Mouse (Mus musculus): ENCODE data around the gene Gkn1.

Gene Gkn1

DNA sequence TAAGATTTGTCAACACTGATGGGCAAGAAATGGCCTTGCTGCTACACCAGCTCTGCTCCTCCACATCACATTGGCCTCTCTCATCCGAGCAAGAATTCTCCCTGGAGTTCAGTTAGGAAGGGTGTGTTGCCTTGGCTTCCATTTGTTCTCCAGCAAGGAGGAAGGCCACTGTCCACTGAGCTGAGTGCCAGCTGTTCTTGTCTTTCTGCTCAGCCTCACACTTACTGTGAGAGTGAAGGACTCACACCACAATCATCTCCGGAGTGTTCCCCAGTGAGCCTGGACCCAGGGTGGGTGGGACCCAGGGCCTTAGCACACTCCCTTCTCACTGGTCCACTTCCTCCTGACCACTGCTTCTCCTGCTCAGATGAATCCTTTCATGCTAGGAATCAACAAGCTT is 23.8 kb downstream of the Gkn1 start:
- ATAC-seq (ENCODE audit: low TSS enrichment): no peak

DNA sequence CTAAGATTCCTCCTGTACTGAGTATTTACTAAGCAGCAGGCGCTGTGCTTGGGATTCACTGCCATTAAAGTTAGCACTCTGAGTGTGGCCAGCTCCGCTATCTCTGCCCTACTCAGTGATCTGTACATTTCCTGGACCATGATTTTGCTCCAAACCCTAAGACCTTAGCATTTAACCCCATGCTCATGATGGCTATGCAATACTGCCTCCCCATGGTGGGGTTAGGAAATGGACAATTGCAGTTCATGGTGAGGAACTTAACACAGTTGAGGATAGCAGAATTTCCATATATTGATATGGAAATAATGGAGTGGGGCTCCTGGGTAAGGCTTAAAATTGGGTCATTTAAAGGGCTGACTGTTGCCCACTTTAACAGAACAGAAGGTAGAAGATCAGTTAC is 27.4 kb downstream of the Gkn1 start:
- ATAC-seq (ENCODE audit: low TSS enrichment): peak; percentile 35; the same call in 1 of the 2 replicates

DNA sequence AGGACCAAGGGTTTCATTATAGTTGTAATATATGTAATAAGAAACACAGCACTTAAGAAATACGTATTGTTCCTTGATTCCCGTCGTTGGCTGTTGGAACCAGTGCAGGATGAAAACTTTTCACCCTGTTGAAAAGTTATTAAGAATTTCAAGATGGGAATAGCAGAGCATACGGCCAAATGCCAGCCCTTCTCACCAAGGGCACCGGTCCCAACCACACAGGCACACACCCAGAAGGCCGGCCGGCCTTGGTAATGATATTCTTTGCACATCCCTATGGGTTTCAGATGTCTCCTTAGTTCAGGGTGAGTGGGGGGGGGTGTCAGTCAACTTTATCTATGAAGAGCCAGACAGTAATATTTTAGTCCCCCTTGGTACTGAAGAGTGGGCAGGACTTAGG is 32.1 kb downstream of the Gkn1 start:
- no peak for ATAC-seq (ENCODE audit: low TSS enrichment)

DNA sequence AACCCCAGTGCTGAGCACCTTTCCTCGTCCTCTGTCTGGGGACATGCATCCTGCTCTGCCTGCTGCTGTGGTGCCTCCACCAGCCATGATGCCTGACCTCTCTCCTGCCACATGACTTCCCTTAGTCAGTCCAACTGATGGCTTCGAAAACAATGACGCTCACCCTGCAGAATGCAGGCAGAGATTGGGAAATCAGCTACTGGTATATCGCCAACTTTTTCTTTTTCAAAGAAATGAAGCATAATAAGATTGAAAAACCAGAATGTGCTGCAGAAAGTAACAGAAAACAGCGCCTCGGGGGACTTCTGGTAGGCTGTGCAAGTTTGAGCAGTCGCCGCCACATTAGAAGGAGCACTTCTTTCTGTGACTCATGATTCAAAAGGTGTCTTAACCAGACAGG is 33.8 kb downstream of the Gkn1 start:
- no peak for ATAC-seq (ENCODE audit: low TSS enrichment)

DNA sequence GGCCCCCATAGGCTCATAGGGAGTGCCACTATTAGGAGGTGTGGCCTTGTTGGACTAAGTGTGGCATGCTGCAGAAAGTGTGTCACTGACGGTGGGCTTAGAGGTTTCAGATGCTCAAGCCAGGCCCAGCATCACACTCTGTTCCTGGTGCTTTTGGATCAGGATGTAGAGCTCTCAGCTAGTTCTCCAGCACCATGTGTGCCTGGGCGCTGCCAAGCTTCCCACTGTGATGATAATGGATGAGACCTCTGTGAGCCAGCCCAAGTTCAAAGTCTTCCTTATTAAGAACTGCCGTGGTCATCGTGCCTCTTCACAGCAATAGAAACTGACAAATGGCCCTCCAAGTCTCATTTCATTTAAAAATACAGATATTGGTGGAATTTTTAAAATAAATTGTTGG is 38.0 kb downstream of the Gkn1 start:
- ATAC-seq (ENCODE audit: low TSS enrichment): no peak

- ATAC-seq (ENCODE audit: low TSS enrichment): no peak
These were observed 46.3 kb downstream of the Gkn1 start for GRCm38 (mm10) chr6:87304486-87304885.

DNA sequence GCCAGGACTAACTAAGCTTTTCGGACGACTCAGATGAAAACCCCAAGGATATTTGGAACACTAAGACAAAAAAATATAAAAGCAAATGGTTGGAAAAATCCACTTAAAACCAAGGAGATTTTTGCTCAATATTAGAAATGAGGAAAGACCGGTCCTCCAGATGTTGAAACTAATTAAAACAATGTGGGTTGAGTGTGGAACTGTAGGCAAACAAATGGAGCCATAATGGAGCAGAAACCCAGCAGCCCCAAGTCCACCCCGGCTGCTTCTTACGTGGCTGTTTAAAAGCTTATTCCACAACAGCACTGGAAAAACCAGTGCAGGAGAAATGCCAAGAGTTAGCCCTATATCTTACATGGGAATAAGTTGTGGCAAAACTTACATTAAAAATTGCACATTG is 48.0 kb downstream of the Gkn1 start:
- no peak for ATAC-seq (ENCODE audit: low TSS enrichment)

GRCm38 (mm10) chr6:87301991-87302390 is 48.8 kb downstream of the Gkn1 start:
- no peak for ATAC-seq (ENCODE audit: low TSS enrichment)
